Mouse (Mus musculus) frontal cortex, postnatal 36 days (tissue): ENCODE data around the gene Zbtb8b.
"Not testable (repeated sequence)": the region's sequence is repeated elsewhere in the genome, so short reads cannot be mapped to it uniquely, and the experiment has no call there.

Source experiments
- DNase-seq, 2 experiments: peaks; one replicate each; pipeline ENCODE4 v3.0.0; 2022; ENCODE audit warnings: low spot score in 2 of 2

Zbtb8b gene

GRCm38 (mm10) chr4:129416478-129416877, 24.2 kb downstream of the Zbtb8b start:
- no peak for DNase-seq

GRCm38 (mm10) chr4:129415892-129416291, 24.8 kb downstream of the Zbtb8b start:
- no peak for DNase-seq

GRCm38 (mm10) chr4:129410991-129411390, 29.7 kb downstream of the Zbtb8b start:
- DNase-seq, result no peak

- not testable (repeated sequence) for DNase-seq
Observed at GRCm38 (mm10) chr4:129410532-129410931, 30.1 kb downstream of the Zbtb8b start.

GRCm38 (mm10) chr4:129406447-129406846, 34.2 kb downstream of the Zbtb8b start:
- DNase-seq, result peak; percentile 9 to 31

- DNase-seq, result no peak
Observed at GRCm38 (mm10) chr4:129399813-129400212, 40.8 kb downstream of the Zbtb8b start.

- DNase-seq, result no peak
Observed at GRCm38 (mm10) chr4:129396960-129397359, 43.7 kb downstream of the Zbtb8b start.

- DNase-seq, result no peak
Observed at GRCm38 (mm10) chr4:129394089-129394870, 46.4 kb downstream of the Zbtb8b start.

GRCm38 (mm10) chr4:129390936-129391557, 49.6 kb downstream of the Zbtb8b start:
- no peak for DNase-seq

GRCm38 (mm10) chr4:129390216-129390743, 50.4 kb downstream of the Zbtb8b start:
- no peak for DNase-seq

- DNase-seq, result no peak
Observed at GRCm38 (mm10) chr4:129388404-129388803, 52.2 kb downstream of the Zbtb8b start.

GRCm38 (mm10) chr4:129386989-129387388, 53.7 kb downstream of the Zbtb8b start:
- DNase-seq, result no peak

GRCm38 (mm10) chr4:129386269-129386946, 54.2 kb downstream of the Zbtb8b start:
- no peak for DNase-seq

- DNase-seq, result no peak
Observed at GRCm38 (mm10) chr4:129385685-129386084, 55.0 kb downstream of the Zbtb8b start.

GRCm38 (mm10) chr4:129384440-129384839, 56.2 kb downstream of the Zbtb8b start:
- DNase-seq, result no peak

GRCm38 (mm10) chr4:129383586-129383985, 57.1 kb downstream of the Zbtb8b start:
- DNase-seq, result no peak

GRCm38 (mm10) chr4:129382488-129382887, 58.2 kb downstream of the Zbtb8b start:
- no peak for DNase-seq

GRCm38 (mm10) chr4:129382029-129382428, 58.6 kb downstream of the Zbtb8b start:
- DNase-seq, result no peak

- peak in 1 of 2 experiments; percentile 10 for DNase-seq
Observed at GRCm38 (mm10) chr4:129381148-129381547, 59.5 kb downstream of the Zbtb8b start.

GRCm38 (mm10) chr4:129379805-129380204, 60.8 kb downstream of the Zbtb8b start:
- DNase-seq, result no peak

- peak; percentile 33 to 51 for DNase-seq
Observed at GRCm38 (mm10) chr4:129377601-129378390, 62.9 kb downstream of the Zbtb8b start, which contains the start of gene Zbtb8a. Zbtb8a (minus strand) TSS chr4:129378116.
